Mouse (Mus musculus): ENCODE measurements around the gene Mbd4. TPM values are rescaled to one million over a fixed set of nuclear protein-coding genes. Genes with fewer than 3 reads are reported as not detected.

Mbd4 gene
- polyA plus RNA-seq, 1 experiment from 2014 or later, result 22.4 TPM

GRCm38 (mm10) chr6:115808488-115809231 lies 44.5 kb downstream of the Mbd4 start, which contains the start of gene Rpl32:
TSS of gene Rpl32 (minus strand) at chr6:115808747.
- Histone ChIP-seq H3K4me2 (ENCODE audit: low read depth, low read length) (peak within 1 kb of the TSS; percentile 93), H3K27me3 (ENCODE audit: control insufficient read depth, insufficient read depth, low read depth, low read length) (no peaks in the 10 kb centered on the region), H3K27ac (ENCODE audit: low read length) (peak within 1 kb of the TSS; percentile 90), H3K4me1 (replicated peaks; ENCODE audit: control insufficient read depth, insufficient read depth, low read length) (peaks cover 17% of the 10 kb centered on the region), H3K9me3 (ENCODE audit: control insufficient read depth, low read length) (no peaks in the 10 kb centered on the region), H3K9ac (ENCODE audit: low read length) (peak within 1 kb of the TSS; percentile 100), H3K4me3 (ENCODE audit: low read length) (peak within 1 kb of the TSS; percentile 100), H3K36me3 (ENCODE audit: control insufficient read depth, insufficient read depth, low read length) (peaks cover 30% of the 10 kb centered on the region)
- peak; percentile 89 for ATAC-seq (ENCODE audit: low read depth)
- WGBS, result under 1% methylated on average over 47 of the region's 47 CpGs

GRCm38 (mm10) chr6:115808196-115808487 lies 45.0 kb downstream of the Mbd4 start:
- H3K9me3 ChIP-seq (ENCODE audit: control insufficient read depth, low read length), result no peaks in the 10 kb centered on the region
- peak overlapping the region; percentile 90 for H3K27ac ChIP-seq (ENCODE audit: low read length)
- no peak for ATAC-seq (ENCODE audit: low read depth)
- H3K9ac ChIP-seq (ENCODE audit: low read length), result peak overlapping the region; percentile 100
- H3K4me3 ChIP-seq (ENCODE audit: low read length), result peak overlapping the region; percentile 100
- peak overlapping the region; percentile 93 for H3K4me2 ChIP-seq (ENCODE audit: low read depth, low read length)
- WGBS, result under 1% methylated on average over 22 of the region's 22 CpGs
- no peaks in the 10 kb centered on the region for H3K27me3 ChIP-seq (ENCODE audit: control insufficient read depth, insufficient read depth, low read depth, low read length)
- H3K4me1 ChIP-seq (replicated peaks; ENCODE audit: control insufficient read depth, insufficient read depth, low read length), result peaks cover 17% of the 10 kb centered on the region
- peaks cover 30% of the 10 kb centered on the region for H3K36me3 ChIP-seq (ENCODE audit: control insufficient read depth, insufficient read depth, low read length)

GRCm38 (mm10) chr6:115807464-115808195 lies 45.5 kb downstream of the Mbd4 start:
- peaks cover 17% of the 10 kb centered on the region for H3K4me1 ChIP-seq (replicated peaks; ENCODE audit: control insufficient read depth, insufficient read depth, low read length)
- WGBS, result 2% methylated on average over 15 of the region's 15 CpGs
- H3K9ac ChIP-seq (ENCODE audit: low read length), result peak overlapping the region; percentile 100
- no peak for ATAC-seq (ENCODE audit: low read depth)
- H3K36me3 ChIP-seq (ENCODE audit: control insufficient read depth, insufficient read depth, low read length), result peaks cover 31% of the 10 kb centered on the region
- H3K4me2 ChIP-seq (ENCODE audit: low read depth, low read length), result peak overlapping the region; percentile 93
- H3K27me3 ChIP-seq (ENCODE audit: control insufficient read depth, insufficient read depth, low read depth, low read length), result no peaks in the 10 kb centered on the region
- H3K27ac ChIP-seq (ENCODE audit: low read length), result peak overlapping the region; percentile 90
- H3K9me3 ChIP-seq (ENCODE audit: control insufficient read depth, low read length), result no peaks in the 10 kb centered on the region
- peak overlapping the region; percentile 100 for H3K4me3 ChIP-seq (ENCODE audit: low read length)

- H3K9ac ChIP-seq (ENCODE audit: low read length), result no peak overlapping the region
- WGBS, result 58% methylated on average over 10 of the region's 10 CpGs
Observed at GRCm38 (mm10) chr6:115804432-115805192, 48.6 kb downstream of the Mbd4 start.

GRCm38 (mm10) chr6:115803541-115804382 lies 49.4 kb downstream of the Mbd4 start:
- no peak overlapping the region for H3K27ac ChIP-seq (ENCODE audit: low read length)
- no peaks in the 10 kb centered on the region for H3K9me3 ChIP-seq (ENCODE audit: control insufficient read depth, low read length)
- no peak overlapping the region for H3K4me3 ChIP-seq (ENCODE audit: low read length)
- H3K4me2 ChIP-seq (ENCODE audit: low read depth, low read length), result no peak overlapping the region
- H3K4me1 ChIP-seq (replicated peaks; ENCODE audit: control insufficient read depth, insufficient read depth, low read length), result peaks cover 17% of the 10 kb centered on the region
- 38% methylated on average over 16 of the region's 16 CpGs for WGBS
- no peaks in the 10 kb centered on the region for H3K27me3 ChIP-seq (ENCODE audit: control insufficient read depth, insufficient read depth, low read depth, low read length)
- peaks cover 51% of the 10 kb centered on the region for H3K36me3 ChIP-seq (ENCODE audit: control insufficient read depth, insufficient read depth, low read length)
- H3K9ac ChIP-seq (ENCODE audit: low read length), result no peak overlapping the region
- ATAC-seq (ENCODE audit: low read depth), result peak; percentile 51

More at GRCm38 (mm10) chr6:115804432-115805192, 48.6 kb downstream of the Mbd4 start:
- Histone ChIP-seq H3K9me3 (ENCODE audit: control insufficient read depth, low read length) (no peaks in the 10 kb centered on the region), H3K36me3 (ENCODE audit: control insufficient read depth, insufficient read depth, low read length) (peaks cover 43% of the 10 kb centered on the region), H3K27me3 (ENCODE audit: control insufficient read depth, insufficient read depth, low read depth, low read length) (no peaks in the 10 kb centered on the region), H3K4me3 (ENCODE audit: low read length) (no peak overlapping the region), H3K4me1 (replicated peaks; ENCODE audit: control insufficient read depth, insufficient read depth, low read length) (peaks cover 17% of the 10 kb centered on the region), H3K4me2 (ENCODE audit: low read depth, low read length) (no peak overlapping the region), H3K27ac (ENCODE audit: low read length) (no peak overlapping the region)
- no peak for ATAC-seq (ENCODE audit: low read depth)

- no peak for ATAC-seq (ENCODE audit: low read depth)
- Histone ChIP-seq H3K27me3 (ENCODE audit: control insufficient read depth, insufficient read depth, low read depth, low read length) (no peaks in the 10 kb centered on the region), H3K4me2 (ENCODE audit: low read depth, low read length) (no peak overlapping the region), H3K27ac (ENCODE audit: low read length) (no peak overlapping the region), H3K9me3 (ENCODE audit: control insufficient read depth, low read length) (no peaks in the 10 kb centered on the region), H3K4me3 (ENCODE audit: low read length) (no peak overlapping the region), H3K9ac (ENCODE audit: low read length) (no peak overlapping the region), H3K4me1 (replicated peaks; ENCODE audit: control insufficient read depth, insufficient read depth, low read length) (peaks cover 10% of the 10 kb centered on the region), H3K36me3 (ENCODE audit: control insufficient read depth, insufficient read depth, low read length) (peaks cover 58% of the 10 kb centered on the region)
- WGBS, result 85% methylated on average over 3 of the region's 3 CpGs
Observed at GRCm38 (mm10) chr6:115801811-115802210, 51.4 kb downstream of the Mbd4 start.

- Histone ChIP-seq H3K9me3 (ENCODE audit: control insufficient read depth, low read length) (no peaks in the 10 kb centered on the region), H3K4me1 (replicated peaks; ENCODE audit: control insufficient read depth, insufficient read depth, low read length) (no peaks in the 10 kb centered on the region), H3K27ac (ENCODE audit: low read length) (no peak overlapping the region), H3K27me3 (ENCODE audit: control insufficient read depth, insufficient read depth, low read depth, low read length) (no peaks in the 10 kb centered on the region), H3K36me3 (ENCODE audit: control insufficient read depth, insufficient read depth, low read length) (peaks cover 60% of the 10 kb centered on the region), H3K9ac (ENCODE audit: low read length) (no peak overlapping the region), H3K4me3 (ENCODE audit: low read length) (no peak overlapping the region), H3K4me2 (ENCODE audit: low read depth, low read length) (no peak overlapping the region)
- no peak; the same call in 1 of the 2 replicates for ATAC-seq (ENCODE audit: low read depth)
- 80% methylated on average over 21 of the region's 21 CpGs for WGBS
Observed at GRCm38 (mm10) chr6:115792691-115793215, 60.4 kb downstream of the Mbd4 start.

GRCm38 (mm10) chr6:115791842-115792686 lies 61.1 kb downstream of the Mbd4 start:
- no peaks in the 10 kb centered on the region for H3K9me3 ChIP-seq (ENCODE audit: control insufficient read depth, low read length)
- H3K9ac ChIP-seq (ENCODE audit: low read length), result no peak overlapping the region
- no peak overlapping the region for H3K4me3 ChIP-seq (ENCODE audit: low read length)
- ATAC-seq (ENCODE audit: low read depth), result peak; percentile 87
- WGBS, result 74% methylated on average over 34 of the region's 34 CpGs
- H3K4me1 ChIP-seq (replicated peaks; ENCODE audit: control insufficient read depth, insufficient read depth, low read length), result no peaks in the 10 kb centered on the region
- H3K36me3 ChIP-seq (ENCODE audit: control insufficient read depth, insufficient read depth, low read length), result peaks cover 62% of the 10 kb centered on the region
- no peak overlapping the region for H3K4me2 ChIP-seq (ENCODE audit: low read depth, low read length)
- no peak overlapping the region for H3K27ac ChIP-seq (ENCODE audit: low read length)
- H3K27me3 ChIP-seq (ENCODE audit: control insufficient read depth, insufficient read depth, low read depth, low read length), result no peaks in the 10 kb centered on the region
